ENCODE assay signal across 8 mouse cellular contexts in the genomic region with DNA sequence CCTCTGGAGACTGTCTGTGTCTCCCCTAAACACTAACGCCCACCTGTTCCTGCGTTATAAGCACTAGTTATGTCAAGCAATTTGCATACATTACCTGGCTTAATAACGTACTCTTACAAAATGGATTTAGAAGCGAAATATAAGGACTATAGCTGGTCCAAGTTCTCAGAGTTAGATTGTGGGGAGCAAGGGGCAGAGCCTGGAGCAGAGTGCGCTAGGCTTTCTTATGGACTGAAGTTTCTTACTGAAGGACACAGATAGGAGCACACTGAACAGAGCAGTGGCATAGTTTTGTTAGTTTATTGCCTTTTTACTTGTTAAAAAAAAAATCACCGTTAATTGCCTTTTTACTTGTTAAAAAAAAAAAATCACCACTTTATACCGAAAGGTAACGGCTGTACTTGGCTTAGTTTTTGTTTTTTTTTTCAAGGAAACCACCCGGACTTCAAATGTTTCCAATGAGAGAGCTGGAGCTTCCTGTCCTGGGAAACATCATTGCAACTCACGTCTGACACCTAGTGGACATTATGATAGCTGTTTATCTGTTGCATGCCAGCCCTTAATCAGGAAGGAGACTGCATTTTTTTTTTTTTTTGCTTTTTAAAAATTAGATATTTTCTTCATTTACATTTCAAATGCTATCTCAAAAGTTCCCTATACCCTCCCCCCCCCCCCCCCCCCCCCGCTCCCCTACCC. TPM values are rescaled to one million over a fixed set of nuclear protein-coding genes. Genes with fewer than 3 reads are reported as not detected.
A peak's percentile ranks its signal among the peaks of the same experiment; 100 is the strongest.
DNase-seq lines count a peak whose midpoint lies in the region; ATAC-seq lines count a peak whose summit lies in the region.

No protein-coding gene starts in this region.

- H3K4me2 ChIP-seq in neural tube, embryonic 11.5 days (ENCODE audit: low read depth): no peak overlapping the region
- H3K4me2 ChIP-seq in embryonic facial prominence, embryonic 13.5 days: peak overlapping the region; percentile 33
- peak overlapping the region; percentile 44 for H3K4me2 ChIP-seq in kidney, embryonic 15.5 days

- ATAC-seq in neural tube, embryonic 11.5 days (ENCODE audit: insufficient read depth, low FRiP score, low TSS enrichment): no peak; the same call in 1 of the 2 replicates
- no peak for ATAC-seq in embryonic facial prominence, embryonic 13.5 days (ENCODE audit: insufficient number of reproducible peaks, insufficient read depth, low FRiP score, low TSS enrichment, low read depth)
- no peak for ATAC-seq in kidney, embryonic 15.5 days (replicated peaks; ENCODE audit: low FRiP score)
- no peak for ATAC-seq in monocyte, adult 5-6 weeks (replicated peaks; ENCODE audit: insufficient number of reproducible peaks, low FRiP score, low TSS enrichment, poor library complexity, severe bottlenecking)

- H3K36me3 ChIP-seq in neural tube, embryonic 11.5 days (ENCODE audit: control insufficient read depth, insufficient read depth, low read length): 0 out of 2 replicates have a peak, but pooled peaks cover 2% of the 10 kb centered on the region
- H3K36me3 ChIP-seq in embryonic facial prominence, embryonic 13.5 days: peaks cover 13% of the 10 kb centered on the region; the same call in 1 of the 2 replicates
- no peaks in the 10 kb centered on the region for H3K36me3 ChIP-seq in kidney, embryonic 15.5 days

- H3K9ac ChIP-seq in neural tube, embryonic 11.5 days (ENCODE audit: low read length): no peak overlapping the region
- H3K9ac ChIP-seq in embryonic facial prominence, embryonic 13.5 days: no peak overlapping the region
- H3K9ac ChIP-seq in kidney, embryonic 15.5 days: no peak overlapping the region

- H3K27me3 ChIP-seq in neural tube, embryonic 11.5 days (ENCODE audit: control insufficient read depth, insufficient read depth, low read length): no peaks in the 10 kb centered on the region
- no peaks in the 10 kb centered on the region for H3K27me3 ChIP-seq in embryonic facial prominence, embryonic 13.5 days
- no peaks in the 10 kb centered on the region for H3K27me3 ChIP-seq in kidney, embryonic 15.5 days

- no peaks in the 10 kb centered on the region for H3K9me3 ChIP-seq in neural tube, embryonic 11.5 days (ENCODE audit: control insufficient read depth, low read length)
- no peaks in the 10 kb centered on the region for H3K9me3 ChIP-seq in embryonic facial prominence, embryonic 13.5 days
- H3K9me3 ChIP-seq in kidney, embryonic 15.5 days (replicated peaks): no peaks in the 10 kb centered on the region

- 51% methylated on average over 10 of the region's 11 CpGs for WGBS in neural tube, embryonic 11.5 days
- WGBS in embryonic facial prominence, embryonic 13.5 days: 37% methylated on average over 10 of the region's 11 CpGs
- 40% methylated on average over 10 of the region's 11 CpGs for WGBS in kidney, embryonic 15.5 days

- no peak overlapping the region for H3K27ac ChIP-seq in neural tube, embryonic 11.5 days (ENCODE audit: low read depth, low read length)
- H3K27ac ChIP-seq in embryonic facial prominence, embryonic 13.5 days: no peak overlapping the region
- H3K27ac ChIP-seq in kidney, embryonic 15.5 days: no peak overlapping the region

- peak; percentile 48 for DNase-seq in adrenal gland, adult 2 months
- no peak for DNase-seq in adrenal gland, adult 8-10 months
- peak; percentile 47 for DNase-seq in neural tube, embryonic 11.5 days (ENCODE audit: low spot score)
- DNase-seq in neural tube, embryonic 10.5 days (ENCODE audit: extremely low spot score, low spot score): no peak
- peak; percentile 83 for DNase-seq in mesoderm, embryonic 11.5 days (ENCODE audit: low read depth, low spot score)

- H3K4me1 ChIP-seq in neural tube, embryonic 11.5 days (ENCODE audit: control insufficient read depth, insufficient read depth, low read length): no peaks in the 10 kb centered on the region
- H3K4me1 ChIP-seq in embryonic facial prominence, embryonic 13.5 days: no peaks in the 10 kb centered on the region
- peaks cover 11% of the 10 kb centered on the region; the same call in 1 of the 2 replicates for H3K4me1 ChIP-seq in kidney, embryonic 15.5 days

- H3K4me3 ChIP-seq in neural tube, embryonic 11.5 days (ENCODE audit: low read depth, low read length): no peak overlapping the region
- H3K4me3 ChIP-seq in embryonic facial prominence, embryonic 13.5 days: no peak overlapping the region
- H3K4me3 ChIP-seq in kidney, embryonic 15.5 days (replicated peaks): no peak overlapping the region

RNA-seq across cellular contexts. Expression of a gene that starts 17.5 kb away (rescaled TPM):
- total RNA-seq in adrenal gland, adult 2 months (2021): under 1 TPM; 0.26 to 0.28 TPM
- polyA plus RNA-seq in adrenal gland, adult 2 months (2012; rRNA removed): not detected in 2 replicates
- total RNA-seq in adrenal gland, adult 8-10 months (2022): under 1 TPM in 3 of 4 experiments, not detected in 1; 0.12 to 0.54 (median 0.15) TPM
- polyA plus RNA-seq in neural tube, embryonic 11.5 days (2014; fragmentation: Nextera tagmentation; extraction: Ambion mirVana): 1.5 and 2.3 TPM in 2 replicates
- 1.0 and 1.2 TPM in 2 replicates for polyA plus RNA-seq in embryonic facial prominence, embryonic 13.5 days (2015; fragmentation: Nextera tagmentation; extraction: Ambion mirVana)
- polyA plus RNA-seq in kidney, embryonic 15.5 days (2015; fragmentation: Nextera tagmentation; extraction: Ambion mirVana): 1.4 and 3.2 TPM in 2 replicates
- not detected in 3 replicates for total RNA-seq in monocyte, adult 5-6 weeks (2017)

Comparison
In these comparisons a context has a peak if more than half of its experiments do, and no peak if none do; other contexts are left out.
1. DNase-seq: peak in adrenal gland, adult 2 months (single experiment), neural tube, embryonic 11.5 days (single experiment) and mesoderm, embryonic 11.5 days (single experiment); none in adrenal gland, adult 8-10 months (single experiment) and neural tube, embryonic 10.5 days (single experiment).